ENCODE assay signal across 8 mouse cellular contexts in genomic region chr11:116493795-116494252, GRCm38 (mm10). TPM values are rescaled to one million over a fixed set of nuclear protein-coding genes. Genes with fewer than 3 reads are reported as not detected.
DNase-seq lines count a peak whose midpoint lies in the region; ATAC-seq and TF ChIP-seq lines count a peak whose summit lies in the region.

Gene Prpsap1 (minus strand): TSS chr11:116494202.

- no peak within 1 kb of the TSS for H3K4me3 ChIP-seq in cerebellum, adult 2 months (replicated peaks; ENCODE audit: insufficient read depth, low read depth, low read length)
- H3K4me3 ChIP-seq in bone marrow, adult 2 months (replicated peaks; ENCODE audit: control insufficient read depth, low read depth, low read length) = no peak within 1 kb of the TSS
- H3K4me3 ChIP-seq in gastrocnemius, adult 2 months = no peak within 1 kb of the TSS
- no peak within 1 kb of the TSS for H3K4me3 ChIP-seq in hindbrain, embryonic 14.5 days (replicated peaks; ENCODE audit: low read length)

- H3K4me1 ChIP-seq in cerebellum, adult 2 months (ENCODE audit: control insufficient read depth, insufficient read depth, low read length) = no peaks in the 10 kb centered on the region
- H3K4me1 ChIP-seq in bone marrow, adult 2 months (ENCODE audit: control insufficient read depth, insufficient read depth, low read length) = no peaks in the 10 kb centered on the region; the same call in 1 of the 2 replicates
- H3K4me1 ChIP-seq in hindbrain, embryonic 14.5 days (replicated peaks; ENCODE audit: control insufficient read depth, insufficient read depth, low read length) = peaks cover 17% of the 10 kb centered on the region

- peak; percentile 61 for TF ChIP-seq CTCF in cerebellum, adult 2 months (IDR thresholded peaks at IDR 0.05; ENCODE audit: borderline replicate concordance, insufficient read depth, low read depth, low read length)
- peak; percentile 91 for TF ChIP-seq CTCF in bone marrow, adult 2 months (IDR thresholded peaks at IDR 0.05; ENCODE audit: control insufficient read depth, insufficient read depth, low read length)
- TF ChIP-seq CTCF in gastrocnemius, adult 2 months (IDR thresholded peaks at IDR 0.05) = peak; percentile 72

- H3K27ac ChIP-seq in cerebellum, adult 2 months (ENCODE audit: insufficient read depth, low read length) = no peak within 1 kb of the TSS
- H3K27ac ChIP-seq in bone marrow, adult 2 months (ENCODE audit: control insufficient read depth, insufficient read depth, low read depth, low read length, poor library complexity) = no peak within 1 kb of the TSS
- peak within 1 kb of the TSS; percentile 58 for H3K27ac ChIP-seq in gastrocnemius, adult 2 months
- peak within 1 kb of the TSS; percentile 32; the same call in 1 of the 2 replicates for H3K27ac ChIP-seq in hindbrain, embryonic 14.5 days

- H3K9ac ChIP-seq in hindbrain, embryonic 14.5 days = no peak within 1 kb of the TSS

- no peaks in the 10 kb centered on the region for H3K36me3 ChIP-seq in hindbrain, embryonic 14.5 days (replicated peaks; ENCODE audit: control insufficient read depth, insufficient read depth)

- H3K9me3 ChIP-seq in hindbrain, embryonic 14.5 days (ENCODE audit: control insufficient read depth, low read length) = no peaks in the 10 kb centered on the region

- intact Hi-C loops in gastrocnemius, adult 2 months (cut with DNase I) = no loop called here
- intact Hi-C loops in left cerebral cortex, postnatal 36 days (cut with DNase I) = loop anchor here (5.0 kb wide), 1 partner anchor 38 kb away; the partner anchor contains the start of gene Sphk1

- peak in 1 of 2 experiments; percentile 37 for DNase-seq in cerebellum, adult 2 months
- no peak for DNase-seq in cerebellum, adult 11 months
- peak; percentile 68 for DNase-seq in gastrocnemius, adult 2 months
- DNase-seq in hindbrain, embryonic 14.5 days (ENCODE audit: low spot score) = no peak
- no peak for DNase-seq in left cerebral cortex, postnatal 36 days (ENCODE audit: low spot score in 2 of 2)
- DNase-seq in spleen, postnatal 10 days (ENCODE audit: low spot score in 2 of 2) = peak; percentile 44 to 74

- TF ChIP-seq POLR2A in cerebellum, adult 2 months (IDR thresholded peaks at IDR 0.05; ENCODE audit: borderline replicate concordance, insufficient read depth, low read length) = no peak
- no peak for TF ChIP-seq POLR2A in bone marrow, adult 2 months (IDR thresholded peaks at IDR 0.05; ENCODE audit: borderline replicate concordance, control insufficient read depth, low read depth, low read length)

- H3K4me2 ChIP-seq in hindbrain, embryonic 14.5 days (replicated peaks) = no peak within 1 kb of the TSS

- ATAC-seq in hindbrain, embryonic 14.5 days (ENCODE audit: low FRiP score) = no peak
- ATAC-seq in megakaryocyte-erythroid progenitor cell, adult 5-6 weeks (replicated peaks; ENCODE audit: low FRiP score, low TSS enrichment, poor library complexity, severe bottlenecking) = peak; percentile 62

- 28% methylated on average over 4 of the region's 4 CpGs for WGBS in cerebellum, adult 2 months
- 25% methylated on average over 4 of the region's 4 CpGs for WGBS in bone marrow, adult 2 months
- WGBS in hindbrain, embryonic 14.5 days = 23% methylated on average over 4 of the region's 4 CpGs

- no peaks in the 10 kb centered on the region for H3K27me3 ChIP-seq in cerebellum, adult 2 months (ENCODE audit: control insufficient read depth, insufficient read depth, low read length)
- no peaks in the 10 kb centered on the region for H3K27me3 ChIP-seq in hindbrain, embryonic 14.5 days (ENCODE audit: control insufficient read depth, insufficient read depth, low read length)

RNA-seq across cellular contexts. Expression of gene Prpsap1, which starts in this region (rescaled TPM):
- polyA plus RNA-seq in cerebellum, adult 2 months (2012; rRNA removed) = 114 and 129 TPM in 2 replicates
- polyA plus RNA-seq in bone marrow, adult 2 months (2011; ENCODE audit: insufficient read depth, insufficient read length, low replicate concordance, missing spikeins) = 20.1 and 41.9 TPM in 2 replicates
- 10 to 100 TPM; 14.2 to 15.1 TPM for total RNA-seq in gastrocnemius, adult 2 months (2021)
- polyA plus RNA-seq in hindbrain, embryonic 14.5 days (2014; fragmentation: Nextera tagmentation; extraction: Ambion mirVana) = 162 and 173 TPM in 2 replicates
- 10 to 100 TPM; 68.5 to 91.5 TPM for total RNA-seq in left cerebral cortex, postnatal 36 days (2021)
- total RNA-seq in megakaryocyte-erythroid progenitor cell, adult 5-6 weeks (2014; fragmentation: Nextera tagmentation) = 89.6 and 95.3 TPM in 2 replicates
- total RNA-seq in megakaryocyte-erythroid progenitor cell, adult 5-6 weeks (2017) = 36.8 and 60.7 TPM in 2 replicates

Comparison
In these comparisons a context has a peak if more than half of its experiments do, and no peak if none do; other contexts are left out.
1. DNase-seq: peak in gastrocnemius, adult 2 months (single experiment) and spleen, postnatal 10 days (2 of 2); none in cerebellum, adult 11 months (single experiment), hindbrain, embryonic 14.5 days (single experiment) and left cerebral cortex, postnatal 36 days (0 of 2).
2. H3K27ac ChIP-seq: peak in gastrocnemius, adult 2 months (single experiment) and hindbrain, embryonic 14.5 days (single experiment); none in cerebellum, adult 2 months (single experiment) and bone marrow, adult 2 months (single experiment).
3. Peak in every context shown above with its lines, with median percentiles within 50 percentile points of each other: CTCF ChIP-seq.